23 mouse cellular contexts compared by ENCODE assay signal in genomic region chr17:79807237-79807930, GRCm38 (mm10).
A peak's percentile ranks its signal among the peaks of the same experiment; 100 is the strongest.
DNase-seq lines count a peak whose midpoint lies in the region; ATAC-seq and TF ChIP-seq lines count a peak whose summit lies in the region.
"Had no signal": no experiment of that assay in that cellular context is flagged by ENCODE, and none has a peak within 500 bp of the region (broad histone marks: within the 10 kb centered on the region; RNA-seq: fewer than 3 reads in every experiment).

No protein-coding gene starts in this region.

- DNase-seq in intestine, embryonic 14.5 days (ENCODE audit: low spot score): peak; percentile 48
- DNase-seq in kidney, postnatal 36 days: peak; percentile 35 to 42
- DNase-seq in kidney, postnatal 10 days: no peak
- DNase-seq in ES-E14 (ENCODE audit: low read depth, low spot score): peak; percentile 15
- DNase-seq in limb, embryonic 11.5 days (ENCODE audit: low spot score): no peak
- DNase-seq in gastrocnemius, postnatal 36 days: no peak
- no peak for DNase-seq in left cerebral cortex, adult 2 months (ENCODE audit: extremely low spot score in 1 of 2, low spot score in 2 of 2)
- DNase-seq: adrenal gland, adult 8-10 months; cerebellum, adult 18-20 months; cerebellum, postnatal 14 days; forebrain, postnatal 0 days; gastrocnemius, postnatal 25 days; heart, postnatal 36 days; thymus, adult 18-20 months; thymus, postnatal 4 days had no signal

- H3K27ac ChIP-seq in intestine, embryonic 14.5 days (ENCODE audit: low read depth): no peak overlapping the region
- H3K27ac ChIP-seq in intestine, postnatal 0 days (ENCODE audit: low read depth, low read length): no peak overlapping the region
- no peak overlapping the region for H3K27ac ChIP-seq in ES-E14 (ENCODE audit: insufficient read depth, low read depth, low read length, poor library complexity, severe bottlenecking)
- H3K27ac ChIP-seq in limb, embryonic 11.5 days (replicated peaks; ENCODE audit: low read depth, low read length): 0 out of 2 replicates have a peak overlapping the region, but pooled peaks have one; percentile 14
- no peak overlapping the region for H3K27ac ChIP-seq in left cerebral cortex, adult 2 months
- H3K27ac ChIP-seq: embryonic facial prominence, embryonic 12.5 days; heart, embryonic 15.5 days; hindbrain, embryonic 13.5 days; limb, embryonic 15.5 days; liver, embryonic 14.5 days; midbrain, embryonic 12.5 days; neural tube, embryonic 15.5 days had no signal

- intact Hi-C loops in gastrocnemius, postnatal 36 days (cut with DNase I): no loop called here
- intact Hi-C loops in left cerebral cortex, adult 2 months (cut with DNase I): no loop called here

- no peaks in the 10 kb centered on the region for H3K27me3 ChIP-seq in intestine, embryonic 14.5 days (replicated peaks; ENCODE audit: control insufficient read depth, insufficient read depth, low read length)
- H3K27me3 ChIP-seq in intestine, postnatal 0 days (replicated peaks; ENCODE audit: control insufficient read depth, insufficient read depth, low read length): no peaks in the 10 kb centered on the region
- H3K27me3 ChIP-seq in limb, embryonic 11.5 days (ENCODE audit: control insufficient read depth, insufficient read depth, low read length): no peaks in the 10 kb centered on the region
- H3K27me3 ChIP-seq: embryonic facial prominence, embryonic 12.5 days; heart, embryonic 15.5 days; limb, embryonic 15.5 days; neural tube, embryonic 15.5 days had no signal

- peaks cover 4% of the 10 kb centered on the region; the same call in 1 of the 2 replicates for H3K4me1 ChIP-seq in intestine, embryonic 14.5 days (replicated peaks; ENCODE audit: control insufficient read depth, insufficient read depth, low read length)
- no peaks in the 10 kb centered on the region; the same call in 1 of the 2 replicates for H3K4me1 ChIP-seq in intestine, postnatal 0 days (replicated peaks; ENCODE audit: control insufficient read depth, insufficient read depth, low read length)
- H3K4me1 ChIP-seq in ES-E14 (ENCODE audit: control insufficient read depth in 2 of 2, insufficient read depth in 2 of 2, low read length in 2 of 2, poor library complexity in 1 of 2): 0 out of 4 replicates have a peak, but pooled peaks cover 0 to 2% of the 10 kb centered on the region in 2 experiments
- H3K4me1 ChIP-seq in limb, embryonic 11.5 days (ENCODE audit: control insufficient read depth, insufficient read depth, low read length): no peaks in the 10 kb centered on the region
- H3K4me1 ChIP-seq: heart, embryonic 15.5 days; hindbrain, embryonic 13.5 days; limb, embryonic 15.5 days; midbrain, embryonic 12.5 days; neural tube, embryonic 15.5 days had no signal

- H3K4me2 ChIP-seq in intestine, embryonic 14.5 days (ENCODE audit: low read length): no peak overlapping the region
- no peak overlapping the region for H3K4me2 ChIP-seq in intestine, postnatal 0 days (replicated peaks; ENCODE audit: low read depth)
- H3K4me2 ChIP-seq in limb, embryonic 11.5 days (ENCODE audit: low read depth, severe bottlenecking): no peak overlapping the region
- H3K4me2 ChIP-seq: embryonic facial prominence, embryonic 12.5 days; heart, embryonic 15.5 days; hindbrain, embryonic 13.5 days; limb, embryonic 15.5 days; midbrain, embryonic 12.5 days; neural tube, embryonic 15.5 days had no signal

- in situ Hi-C loops in ES-E14 (cut with MboI; ENCODE audit: low sequenced_read_pairs in 2 of 2, unreplicated experiment in 2 of 2): no loop called here

- no peak overlapping the region for H3K4me3 ChIP-seq in intestine, embryonic 14.5 days (ENCODE audit: low read depth, low read length)
- no peak overlapping the region for H3K4me3 ChIP-seq in intestine, postnatal 0 days (ENCODE audit: low read depth, low read length)
- H3K4me3 ChIP-seq in ES-E14 (ENCODE audit: insufficient read depth in 1 of 2, low read depth in 1 of 2, low read length in 2 of 2, poor library complexity in 1 of 2, severe bottlenecking in 1 of 2): no peak overlapping the region
- H3K4me3 ChIP-seq in limb, embryonic 11.5 days (ENCODE audit: low read depth, low read length): no peak overlapping the region
- H3K4me3 ChIP-seq in left cerebral cortex, adult 2 months: no peak overlapping the region
- H3K4me3 ChIP-seq: embryonic facial prominence, embryonic 12.5 days; heart, embryonic 15.5 days; hindbrain, embryonic 13.5 days; limb, embryonic 15.5 days; midbrain, embryonic 12.5 days; neural tube, embryonic 15.5 days had no signal

- 78% methylated on average over 8 of the region's 8 CpGs for WGBS in intestine, embryonic 14.5 days
- whole genome bisulfite sequencing in intestine, postnatal 0 days: 67% methylated on average over 8 of the region's 8 CpGs
- WGBS in limb, embryonic 11.5 days: 61% methylated on average over 8 of the region's 8 CpGs

- H3K9me3 ChIP-seq in intestine, embryonic 14.5 days (ENCODE audit: control insufficient read depth, low read length): no peaks in the 10 kb centered on the region
- no peaks in the 10 kb centered on the region for H3K9me3 ChIP-seq in intestine, postnatal 0 days (ENCODE audit: control insufficient read depth)
- H3K9me3 ChIP-seq in ES-E14 (ENCODE audit: control insufficient read depth, insufficient read depth, low read depth, low read length): no peaks in the 10 kb centered on the region
- no peaks in the 10 kb centered on the region for H3K9me3 ChIP-seq in limb, embryonic 11.5 days (ENCODE audit: control insufficient read depth, low read length)
- H3K9me3 ChIP-seq: embryonic facial prominence, embryonic 12.5 days; heart, embryonic 15.5 days; hindbrain, embryonic 13.5 days; limb, embryonic 15.5 days; midbrain, embryonic 12.5 days; neural tube, embryonic 15.5 days had no signal

- H3K36me3 ChIP-seq in intestine, embryonic 14.5 days (ENCODE audit: control insufficient read depth, insufficient read depth, low read length): no peaks in the 10 kb centered on the region
- no peaks in the 10 kb centered on the region for H3K36me3 ChIP-seq in intestine, postnatal 0 days (ENCODE audit: control insufficient read depth, insufficient read depth)
- H3K36me3 ChIP-seq in ES-E14 (ENCODE audit: control insufficient read depth, insufficient read depth, low read length, poor library complexity, severe bottlenecking): no peaks in the 10 kb centered on the region
- H3K36me3 ChIP-seq in limb, embryonic 11.5 days (ENCODE audit: control insufficient read depth, insufficient read depth, low read length): no peaks in the 10 kb centered on the region
- H3K36me3 ChIP-seq: embryonic facial prominence, embryonic 12.5 days; heart, embryonic 15.5 days; hindbrain, embryonic 13.5 days; limb, embryonic 15.5 days; midbrain, embryonic 12.5 days; neural tube, embryonic 15.5 days had no signal

- ATAC-seq in intestine, embryonic 14.5 days (replicated peaks; ENCODE audit: low FRiP score, low TSS enrichment, low read depth): no peak
- no peak for ATAC-seq in intestine, postnatal 0 days
- ATAC-seq in limb, embryonic 11.5 days (ENCODE audit: insufficient number of reproducible peaks, low FRiP score, low TSS enrichment, low read depth): no peak
- ATAC-seq: forebrain, postnatal 0 days had no signal

- TF ChIP-seq CTCF in intestine, postnatal 0 days (IDR thresholded peaks at IDR 0.05; ENCODE audit: low read depth): no peak
- no peak for TF ChIP-seq CTCF in left cerebral cortex, adult 2 months (IDR thresholded peaks at IDR 0.05)

- H3K9ac ChIP-seq in intestine, embryonic 14.5 days (ENCODE audit: low read length): no peak overlapping the region
- H3K9ac ChIP-seq in intestine, postnatal 0 days (ENCODE audit: low read depth, low read length): no peak overlapping the region
- no peak overlapping the region for H3K9ac ChIP-seq in ES-E14 (ENCODE audit: insufficient read depth, low read depth, low read length, poor library complexity, severe bottlenecking)
- no peak overlapping the region for H3K9ac ChIP-seq in limb, embryonic 11.5 days (ENCODE audit: low read length)
- H3K9ac ChIP-seq: embryonic facial prominence, embryonic 12.5 days; forebrain, postnatal 0 days; heart, embryonic 15.5 days; hindbrain, embryonic 13.5 days; limb, embryonic 15.5 days; liver, embryonic 14.5 days; midbrain, embryonic 12.5 days; neural tube, embryonic 15.5 days had no signal

TF ChIP-seq in ES-E14, 5 proteins besides CTCF, POLR2A, EP300 and RAD21:
- no peak for TF ChIP-seq ZNF384 (IDR thresholded peaks at IDR 0.05; ENCODE audit: low read depth, low read length)
- no peak for TF ChIP-seq HCFC1 (IDR thresholded peaks at IDR 0.05; ENCODE audit: borderline replicate concordance, insufficient read depth, low read length)
TF ChIP-seq in ES-E14: peak in this region for 0.

Comparison
In these comparisons a context has a peak if more than half of its experiments do, and no peak if none do; other contexts are left out.
1. DNase-seq: peak in intestine, embryonic 14.5 days (single experiment), kidney, postnatal 36 days (2 of 2) and ES-E14 (single experiment); none in kidney, postnatal 10 days (single experiment), limb, embryonic 11.5 days (single experiment), gastrocnemius, postnatal 36 days (0 of 2) and left cerebral cortex, adult 2 months (0 of 2).